Mouse (Mus musculus): ENCODE measurements at regions not wholly inside any gene's neighbourhood (a gene's known extent, or its start where the extent isn't known, plus 50 kb on each side); places are given as distances from the start of the nearest gene placed in this dataset.

GRCm38 (mm10) chr6:94783471-94783870, 83.5 kb upstream of the Lrig1 start:
- intact Hi-C loops (cut with DNase I) = loop anchor here (10.0 kb wide), 1 partner anchor 159 kb away; no protein-coding TSS in a partner anchor
- DNase-seq (ENCODE audit: low spot score in 2 of 2) = no peak

GRCm38 (mm10) chr6:94780621-94781020, 80.7 kb upstream of the Lrig1 start:
- intact Hi-C loops (cut with DNase I) = loop anchor here (10.0 kb wide), 1 partner anchor 156 kb away; no protein-coding TSS in a partner anchor
- no peak for DNase-seq (ENCODE audit: low spot score in 2 of 2)

- DNase-seq (ENCODE audit: low spot score in 2 of 2) = no peak
Observed at GRCm38 (mm10) chr6:94779854-94780253, 79.9 kb upstream of the Lrig1 start.

GRCm38 (mm10) chr6:94779213-94779612, 79.3 kb upstream of the Lrig1 start:
- no peak for DNase-seq (ENCODE audit: low spot score in 2 of 2)
- intact Hi-C loops (cut with DNase I) = no loop called here

More at GRCm38 (mm10) chr6:94779854-94780253, 79.9 kb upstream of the Lrig1 start:
- intact Hi-C loops (cut with DNase I) = loop anchor here (10.0 kb wide), 1 partner anchor 155 kb away; no protein-coding TSS in a partner anchor

GRCm38 (mm10) chr6:94778797-94779196, 78.8 kb upstream of the Lrig1 start:
- no peak for DNase-seq (ENCODE audit: low spot score in 2 of 2)
- intact Hi-C loops (cut with DNase I) = no loop called here

GRCm38 (mm10) chr6:94776585-94776984, 76.6 kb upstream of the Lrig1 start:
- no peak for DNase-seq (ENCODE audit: low spot score in 2 of 2)
- intact Hi-C loops (cut with DNase I) = no loop called here

GRCm38 (mm10) chr6:94774871-94775270, 74.9 kb upstream of the Lrig1 start:
- intact Hi-C loops (cut with DNase I) = no loop called here
- no peak for DNase-seq (ENCODE audit: low spot score in 2 of 2)

- intact Hi-C loops (cut with DNase I) = no loop called here
- no peak for DNase-seq (ENCODE audit: low spot score in 2 of 2)
Observed at GRCm38 (mm10) chr6:94773604-94774486, 73.9 kb upstream of the Lrig1 start.

- no peak for DNase-seq (ENCODE audit: low spot score in 2 of 2)
- intact Hi-C loops (cut with DNase I) = no loop called here
Observed at GRCm38 (mm10) chr6:94772868-94773603, 73.1 kb upstream of the Lrig1 start.

GRCm38 (mm10) chr6:94772391-94772790, 72.4 kb upstream of the Lrig1 start:
- intact Hi-C loops (cut with DNase I) = no loop called here

GRCm38 (mm10) chr6:94768230-94768629, 68.3 kb upstream of the Lrig1 start:
- no peak for DNase-seq (ENCODE audit: low spot score in 2 of 2)
- intact Hi-C loops (cut with DNase I) = no loop called here

More at GRCm38 (mm10) chr6:94772391-94772790, 72.4 kb upstream of the Lrig1 start:
- DNase-seq (ENCODE audit: low spot score in 2 of 2) = no peak

- DNase-seq (ENCODE audit: low spot score in 2 of 2) = no peak
- intact Hi-C loops (cut with DNase I) = no loop called here
Observed at GRCm38 (mm10) chr6:94765724-94766123, 65.8 kb upstream of the Lrig1 start.

GRCm38 (mm10) chr6:94761341-94761740, 61.4 kb upstream of the Lrig1 start:
- intact Hi-C loops (cut with DNase I) = no loop called here
- DNase-seq (ENCODE audit: low spot score in 2 of 2) = no peak

- no peak for DNase-seq (ENCODE audit: low spot score in 2 of 2)
- intact Hi-C loops (cut with DNase I) = no loop called here
Observed at GRCm38 (mm10) chr6:94760629-94761111, 60.7 kb upstream of the Lrig1 start.

- no peak for DNase-seq (ENCODE audit: low spot score in 2 of 2)
- intact Hi-C loops (cut with DNase I) = no loop called here
Observed at GRCm38 (mm10) chr6:94759649-94760048, 59.7 kb upstream of the Lrig1 start.

GRCm38 (mm10) chr6:94756006-94756405, 56.0 kb upstream of the Lrig1 start:
- no peak for DNase-seq (ENCODE audit: low spot score in 2 of 2)
- intact Hi-C loops (cut with DNase I) = no loop called here

- DNase-seq (ENCODE audit: low spot score in 2 of 2) = no peak
- intact Hi-C loops (cut with DNase I) = no loop called here
Observed at GRCm38 (mm10) chr6:94755297-94755831, 55.4 kb upstream of the Lrig1 start.

- intact Hi-C loops (cut with DNase I) = no loop called here
- no peak for DNase-seq (ENCODE audit: low spot score in 2 of 2)
Observed at GRCm38 (mm10) chr6:94754522-94754921, 54.6 kb upstream of the Lrig1 start.

GRCm38 (mm10) chr6:94751101-94751440, 51.1 kb upstream of the Lrig1 start:
- intact Hi-C loops (cut with DNase I) = no loop called here
- DNase-seq (ENCODE audit: low spot score in 2 of 2) = no peak

Data from left cerebral cortex, postnatal 36 days (tissue).